Mouse (Mus musculus) urinary bladder, postnatal 0 days (tissue): ENCODE data around the gene Gm49721. TPM values are rescaled to one million over a fixed set of nuclear protein-coding genes. Genes with fewer than 3 reads are reported as not detected.

Source experiments
- polyA plus RNA-seq: library from polyadenylated mRNA; unstranded; fragments of >200 nt; fragmentation: Nextera tagmentation; extraction: Ambion mirVana; gene quantifications from 2 replicates; pipeline ENCODE4 v1.2.1, GENCODE M21; 2015

The Gm49721 gene
- 0.13 TPM in 1 of 2 replicates, not detected in the other for polyA plus RNA-seq

GRCm38 (mm10) chr17:6978287-6979248 is at the start of gene Gm49721:
Gene Gm49721 (plus strand): TSS chr17:6978904.

GRCm38 (mm10) chr17:6947984-6948768 is 30.5 kb upstream of the Gm49721 start, which contains the start of gene Rsph3b:
Gene Rsph3b (minus strand): TSS chr17:6948682.

GRCm38 (mm10) chr17:6960776-6961175 is 17.9 kb upstream of the Gm49721 start, which contains the start of gene Tagap1:
Gene Tagap1 (minus strand): TSS chr17:6961156.

GRCm38 (mm10) chr17:6970334-6970733 is 8.4 kb upstream of the Gm49721 start, which contains the start of gene Rnaset2b:
Gene Rnaset2b (plus strand): TSS chr17:6970634.

DNA sequence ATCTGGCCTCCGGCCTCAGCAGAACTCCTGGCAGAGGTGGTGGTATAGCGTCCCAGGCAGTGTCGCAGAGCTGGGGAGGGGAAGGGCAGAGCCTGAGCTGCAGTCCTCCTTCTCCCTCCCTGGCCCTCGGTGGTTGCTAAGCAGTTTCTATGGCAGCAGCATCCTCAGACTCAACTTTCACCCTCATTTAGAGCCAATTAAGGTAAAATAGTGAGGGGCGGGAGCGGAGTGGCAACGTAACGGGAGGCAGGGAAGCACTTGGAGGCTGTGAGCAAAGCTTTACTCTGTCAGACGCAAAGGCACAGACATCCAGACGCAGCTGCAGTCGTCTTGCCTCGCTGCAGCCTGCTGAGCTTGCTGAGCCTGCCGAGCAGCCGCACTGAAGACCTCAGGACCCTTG is 46.6 kb downstream of the Gm49721 start, which contains the start of gene Gm1604a:
Gm1604a (plus strand) TSS at position 312 of the 400 bp plus-strand sequence.

Other genes with a start within 250 kb of the Gm49721 start
- 116 and 117 TPM in 2 replicates for gene Ezr, start 196.1 kb upstream of the Gm49721 start, polyA plus RNA-seq
- 34.6 and 35.3 TPM in 2 replicates for gene Rsph3b, start 30.2 kb upstream of the Gm49721 start, polyA plus RNA-seq
- 14.5 and 16.3 TPM in 2 replicates for gene Tagap1, start 17.7 kb upstream of the Gm49721 start, polyA plus RNA-seq
- 144 and 173 TPM in 2 replicates for gene Rnaset2b, start 8.3 kb upstream of the Gm49721 start, polyA plus RNA-seq
- gene Gm1604a, start 46.7 kb downstream of the Gm49721 start, polyA plus RNA-seq: not detected in 2 replicates
- 2.9 and 3.9 TPM in 2 replicates for gene Rps6ka2, start 191.2 kb downstream of the Gm49721 start, polyA plus RNA-seq